Mouse (Mus musculus): ENCODE measurements at regions not wholly inside any gene's neighbourhood (a gene's known extent, or its start where the extent isn't known, plus 50 kb on each side); places are given as distances from the start of the nearest gene placed in this dataset.

DNA sequence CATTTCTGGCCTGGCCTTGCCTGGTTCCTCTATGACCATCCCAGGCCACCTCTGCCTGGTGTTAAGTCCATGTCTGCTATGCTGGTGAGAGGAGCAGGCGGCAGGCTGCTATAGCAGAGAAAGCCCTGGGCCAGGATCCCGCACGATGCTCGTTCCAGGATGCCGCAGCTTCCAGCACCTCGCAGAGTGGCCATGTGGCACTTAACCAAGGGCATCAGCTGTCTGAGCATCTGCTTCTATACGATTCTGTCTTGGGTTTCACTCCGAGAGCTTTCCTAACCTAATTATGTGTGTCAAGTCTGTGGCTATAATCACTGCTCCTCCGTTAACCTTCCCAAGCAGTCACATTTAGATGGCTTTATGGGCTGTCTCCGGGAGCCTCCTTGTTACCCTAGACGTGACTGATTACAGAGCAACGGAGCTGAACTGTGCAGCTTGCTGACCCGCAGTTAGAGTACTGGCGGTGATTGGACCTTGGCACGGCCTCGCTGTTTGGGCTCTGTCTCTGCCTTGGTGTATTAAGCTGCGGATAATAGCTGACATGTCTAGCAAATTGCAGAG is 64.4 kb downstream of the Ackr3 start:
- DNase-seq (ENCODE audit: extremely low spot score in 1 of 2, low spot score in 1 of 2), result no peak

DNA sequence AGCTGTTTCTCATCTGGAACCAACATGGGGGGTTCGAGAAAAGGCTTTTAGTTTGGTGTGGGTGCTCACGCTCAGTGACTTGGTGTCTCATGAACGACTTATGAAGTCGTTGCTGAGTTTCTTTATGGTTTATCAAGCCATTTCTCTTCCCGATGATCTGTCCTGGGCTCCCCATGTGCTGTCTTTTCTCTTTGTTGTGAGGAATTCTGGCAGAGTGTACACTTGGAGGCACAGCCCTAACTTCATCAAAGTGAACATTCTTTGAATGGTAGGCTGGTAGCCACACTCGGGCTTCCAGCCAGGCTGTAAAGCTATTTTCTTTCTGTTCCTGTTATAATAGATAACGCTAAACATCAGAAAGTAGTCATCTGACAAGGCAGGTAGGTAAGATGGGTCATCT is 65.2 kb downstream of the Ackr3 start:
- DNase-seq (ENCODE audit: extremely low spot score in 1 of 2, low spot score in 1 of 2), result no peak

DNA sequence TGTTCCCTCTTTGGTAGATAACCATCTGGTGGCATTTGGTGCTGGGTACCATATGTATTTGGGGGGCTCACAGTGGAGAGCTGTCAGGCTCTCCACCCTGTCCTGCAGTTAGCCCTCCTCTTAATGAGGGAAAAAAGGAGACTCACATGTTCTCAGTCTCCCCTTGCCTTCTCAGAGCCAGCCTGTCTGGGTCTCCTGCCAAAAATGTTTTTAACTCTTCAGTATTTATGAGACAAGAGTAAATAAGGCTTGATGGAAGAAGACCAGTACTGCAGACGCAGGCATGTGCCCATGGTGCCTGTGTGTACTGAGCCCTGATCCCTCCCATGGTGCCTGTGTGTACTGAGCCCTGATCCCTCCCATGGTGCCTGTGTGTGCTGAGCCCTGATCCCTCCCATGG is 66.1 kb downstream of the Ackr3 start:
- DNase-seq (ENCODE audit: extremely low spot score in 1 of 2, low spot score in 1 of 2), result no peak

DNA sequence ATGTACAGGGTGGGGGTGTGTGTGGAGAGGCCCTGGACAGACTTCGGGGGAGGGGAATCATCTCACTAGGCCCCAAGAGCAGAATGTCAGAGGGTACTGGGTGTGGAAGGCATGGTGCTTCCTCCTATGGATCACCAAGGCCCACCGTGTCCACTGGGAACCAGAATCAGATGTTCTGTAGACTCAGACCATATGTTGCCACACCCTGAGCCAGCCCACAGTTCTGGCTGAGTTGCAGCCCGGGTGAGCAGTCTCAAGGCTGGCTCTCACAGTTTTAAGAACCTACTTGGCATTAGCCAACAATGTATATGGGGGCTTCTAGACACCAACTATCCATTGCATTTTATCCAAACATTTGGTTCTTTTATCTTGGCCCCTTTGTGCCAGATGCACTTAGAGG is 67.5 kb downstream of the Ackr3 start:
- no peak for DNase-seq (ENCODE audit: extremely low spot score in 1 of 2, low spot score in 1 of 2)

DNA sequence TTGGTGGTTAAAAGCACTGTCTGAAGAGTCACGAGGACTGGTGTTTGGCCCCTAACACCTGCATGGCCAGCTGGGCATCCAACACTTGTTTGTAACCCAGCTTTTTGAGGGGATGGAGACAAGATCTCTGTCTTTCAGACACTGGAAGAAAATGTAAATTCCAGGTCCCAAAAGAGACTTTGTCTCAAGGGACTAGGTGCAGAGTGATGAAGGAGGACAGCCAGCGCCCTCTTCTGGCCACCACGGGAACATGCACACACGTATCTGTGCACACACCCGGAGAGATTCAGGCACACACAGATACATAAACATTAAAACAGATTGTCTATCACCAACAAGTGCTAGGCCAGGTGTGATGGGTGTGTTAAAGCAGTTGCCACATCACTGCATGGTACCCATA is 68.6 kb downstream of the Ackr3 start:
- no peak for DNase-seq (ENCODE audit: extremely low spot score in 1 of 2, low spot score in 1 of 2)

DNA sequence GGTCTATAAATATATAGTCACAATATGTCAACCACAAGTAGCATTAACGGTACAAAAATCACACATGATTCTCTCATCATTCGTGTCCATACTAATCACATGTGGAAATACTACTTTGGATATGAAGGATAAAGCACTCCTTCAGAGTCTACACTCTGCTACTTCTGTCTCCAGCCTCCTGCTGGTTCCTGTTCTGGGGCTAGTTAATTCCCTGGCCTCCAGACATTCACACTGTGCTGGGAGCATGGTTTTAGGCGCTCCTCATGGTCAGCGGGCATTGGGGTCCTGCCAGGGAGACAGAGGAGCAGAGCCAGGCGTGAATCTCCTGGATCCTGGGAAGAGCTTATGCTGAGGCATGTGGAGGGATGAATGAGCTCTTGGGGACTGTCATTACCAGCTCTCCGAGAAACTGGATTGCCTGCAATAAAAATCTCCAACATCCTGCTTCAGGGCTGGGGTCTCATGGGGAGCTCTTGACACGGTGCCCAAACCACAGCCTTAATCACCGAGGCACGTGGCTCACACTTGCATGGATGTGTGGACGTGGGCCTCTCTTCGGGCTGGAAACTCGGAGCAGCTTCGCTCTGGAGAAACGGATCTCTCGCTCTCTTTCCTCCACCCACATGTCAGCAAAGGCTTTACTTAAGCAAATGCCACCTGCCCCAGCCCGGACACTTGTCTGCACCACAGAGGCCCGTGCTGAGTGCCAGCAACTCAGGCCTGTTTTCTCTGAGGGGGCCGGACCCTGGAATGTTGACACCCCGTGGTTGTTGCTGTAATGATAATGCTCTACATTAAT is 69.2 kb downstream of the Ackr3 start:
- DNase-seq (ENCODE audit: extremely low spot score in 1 of 2, low spot score in 1 of 2), result peak in 1 of 2 experiments; percentile 45

DNA sequence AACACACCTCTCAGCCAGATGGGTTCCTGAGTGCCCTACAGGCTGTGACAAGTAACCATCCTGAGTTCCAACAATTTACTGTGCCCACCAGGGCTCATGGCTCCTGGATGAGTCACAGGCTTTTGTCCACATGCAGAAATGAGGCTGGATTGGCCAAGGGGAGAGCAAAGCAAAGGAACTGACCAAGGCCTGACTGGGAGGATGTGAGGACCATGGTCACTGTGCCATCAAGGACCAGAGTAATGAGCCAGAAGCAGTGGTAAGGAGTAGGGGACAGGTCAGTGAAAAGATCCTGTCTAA is 69.8 kb downstream of the Ackr3 start:
- no peak for DNase-seq (ENCODE audit: extremely low spot score in 1 of 2, low spot score in 1 of 2)

DNA sequence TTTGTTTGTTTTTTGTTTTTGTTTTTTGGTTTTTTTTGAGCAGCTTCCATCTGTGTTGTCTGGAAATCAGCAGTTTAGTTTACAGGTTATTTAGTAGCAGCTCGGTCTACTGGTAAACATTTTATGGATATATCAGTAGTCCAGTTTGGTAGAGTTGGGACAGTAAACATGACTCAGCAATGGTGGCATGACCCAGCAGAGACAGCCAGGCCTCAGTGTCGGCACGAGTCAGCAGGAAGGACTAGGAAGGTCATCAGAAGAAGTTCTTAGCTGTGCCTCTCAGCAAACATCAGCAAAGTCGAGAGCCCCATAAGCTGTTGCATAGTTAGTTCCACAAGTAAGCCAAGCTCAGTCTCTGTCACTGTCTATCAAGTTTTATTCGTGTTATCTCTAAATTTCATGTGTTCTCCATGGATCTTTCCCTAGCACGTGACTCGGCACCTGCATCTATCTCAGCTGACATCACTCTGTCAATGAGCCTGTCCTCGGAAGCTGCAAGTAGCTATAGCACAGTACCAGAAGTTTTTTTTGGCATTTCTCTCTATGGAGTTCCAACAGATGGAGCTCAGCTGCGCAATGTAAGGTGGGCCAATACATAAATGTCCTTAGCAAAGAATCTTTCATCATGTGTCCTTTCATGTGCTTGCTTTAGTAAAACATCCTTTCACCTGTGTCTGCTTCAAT is 71.3 kb downstream of the Ackr3 start:
- peak; percentile 30 to 48 for DNase-seq (ENCODE audit: extremely low spot score in 1 of 2, low spot score in 1 of 2)

DNA sequence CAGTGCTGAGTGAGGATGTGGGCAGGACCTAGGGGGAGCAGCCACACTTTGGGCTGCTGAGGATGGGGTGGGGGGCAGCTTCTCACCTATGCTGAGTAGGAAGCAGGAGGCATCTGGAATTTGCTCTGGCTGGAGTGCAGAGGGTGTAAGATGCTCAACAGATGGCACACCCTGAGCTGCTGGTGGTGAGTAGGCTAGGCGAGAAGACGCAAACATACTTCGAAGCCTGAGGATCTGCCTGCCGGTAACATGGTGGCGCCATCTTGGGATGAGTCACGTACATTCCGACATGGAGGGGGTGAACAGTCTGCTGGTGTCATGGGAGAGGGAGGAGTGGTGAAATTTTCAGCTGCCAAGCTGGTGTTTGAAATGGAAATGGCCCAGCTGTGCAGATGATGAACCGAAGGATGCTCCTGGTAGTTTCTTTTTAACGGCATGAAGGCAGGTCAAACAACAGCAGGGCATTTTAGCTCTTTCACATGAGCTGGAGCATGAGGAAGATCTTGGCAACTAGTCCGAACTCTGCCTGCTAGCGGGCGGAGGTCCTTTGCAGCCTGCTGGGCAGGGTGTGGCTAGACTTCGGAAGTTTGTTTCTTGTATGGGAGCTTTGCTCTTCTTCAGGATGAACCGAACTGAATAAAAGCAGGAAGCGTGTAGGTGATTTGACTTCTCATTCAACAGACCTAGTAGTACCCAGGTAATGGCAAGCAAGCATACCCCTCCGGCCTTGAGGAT is 72.2 kb downstream of the Ackr3 start:
- peak; percentile 82 to 88 for DNase-seq (ENCODE audit: extremely low spot score in 1 of 2, low spot score in 1 of 2)

DNA sequence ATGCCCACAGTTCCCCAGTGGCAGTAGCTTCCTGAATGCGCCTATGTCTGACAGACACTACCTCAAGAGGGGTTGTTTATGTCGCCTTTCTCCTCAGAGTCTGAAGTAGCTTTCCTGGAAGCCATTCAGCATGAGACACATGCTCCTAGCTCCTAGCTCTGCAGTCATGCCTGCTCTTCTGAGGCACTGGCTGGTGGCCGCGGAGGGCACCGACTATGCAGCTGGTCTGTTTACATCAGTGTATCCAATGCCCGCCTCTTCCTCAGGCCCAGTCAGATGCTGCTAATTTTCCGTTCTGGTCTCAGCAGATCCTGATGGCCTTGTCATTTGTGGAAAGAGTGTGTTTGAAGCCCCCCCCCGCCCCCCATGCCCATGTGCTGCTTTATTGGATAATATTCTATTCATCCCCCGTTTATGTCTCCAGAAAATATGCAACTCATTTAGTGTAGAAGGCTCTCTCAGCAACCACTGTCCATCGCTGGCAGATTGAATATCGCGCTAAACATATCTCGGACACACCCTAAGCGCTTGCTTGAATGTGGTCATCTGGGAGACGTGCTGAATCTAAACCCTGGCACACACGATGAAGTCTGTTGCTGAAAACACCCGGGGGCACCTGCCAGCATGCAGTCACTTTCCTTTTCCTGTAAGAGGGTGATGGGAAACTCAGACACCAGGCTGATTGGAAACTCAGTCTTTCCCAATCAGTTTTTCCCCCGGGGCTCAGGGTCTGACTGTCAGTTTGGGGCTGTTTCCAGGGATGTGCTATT is 73.9 kb downstream of the Ackr3 start:
- no peak for DNase-seq (ENCODE audit: extremely low spot score in 1 of 2, low spot score in 1 of 2)

DNA sequence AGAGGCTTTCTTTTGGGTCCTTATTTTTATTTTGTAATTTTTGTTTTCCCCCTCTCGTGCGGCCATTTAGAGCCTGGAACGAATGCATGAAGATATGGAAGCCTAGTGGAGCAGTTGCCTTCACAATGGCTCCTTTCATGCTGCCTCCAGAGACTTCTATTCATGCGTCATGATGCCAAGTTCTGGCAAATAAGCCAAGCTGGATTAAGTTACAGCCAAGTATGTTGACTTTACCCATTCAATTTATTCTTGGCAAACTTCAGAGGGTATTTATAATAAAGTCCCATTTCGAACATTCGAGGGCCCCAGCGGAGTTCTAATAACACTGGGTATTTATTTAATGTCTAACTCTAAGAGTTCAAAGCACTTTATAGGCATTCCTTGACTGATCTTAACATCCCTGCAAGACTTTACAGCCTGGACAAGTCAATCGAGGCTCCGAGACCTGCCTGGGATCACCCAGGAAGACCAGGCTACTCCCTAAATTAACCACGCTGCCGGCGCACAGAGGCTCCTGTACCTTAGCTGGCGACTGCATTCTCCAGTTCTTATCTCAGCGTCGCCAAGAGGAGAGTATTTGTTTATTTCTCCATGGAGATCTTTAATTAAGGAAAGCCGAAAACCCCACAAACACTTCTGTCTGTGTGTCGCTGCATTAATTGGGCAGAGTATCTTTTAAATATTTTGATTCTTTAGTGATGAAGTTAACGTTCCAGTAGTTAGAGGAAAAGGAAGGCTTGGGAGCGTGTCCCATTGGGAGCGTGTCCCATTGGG is 75.5 kb downstream of the Ackr3 start:
- DNase-seq (ENCODE audit: extremely low spot score in 1 of 2, low spot score in 1 of 2), result no peak

DNA sequence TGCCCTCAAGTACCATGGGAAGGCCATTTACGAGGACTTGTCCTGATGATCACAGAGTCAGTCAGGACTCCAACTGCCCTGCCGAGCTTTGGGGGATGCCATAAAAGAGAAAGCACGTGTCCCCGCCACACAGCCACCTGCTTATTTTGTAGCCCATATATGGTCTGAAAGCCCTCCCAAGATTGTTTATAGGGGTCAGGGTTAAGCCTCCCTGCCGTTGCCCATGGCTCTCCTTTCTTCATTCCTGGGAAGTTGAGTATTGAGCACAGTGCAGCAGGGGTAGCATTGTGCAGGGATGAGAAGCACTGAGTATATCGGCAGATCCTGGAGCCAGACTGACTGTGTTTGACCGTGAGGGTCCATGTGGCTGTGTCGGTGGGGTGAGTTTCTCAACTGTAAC is 76.4 kb downstream of the Ackr3 start:
- no peak for DNase-seq (ENCODE audit: extremely low spot score in 1 of 2, low spot score in 1 of 2)

DNA sequence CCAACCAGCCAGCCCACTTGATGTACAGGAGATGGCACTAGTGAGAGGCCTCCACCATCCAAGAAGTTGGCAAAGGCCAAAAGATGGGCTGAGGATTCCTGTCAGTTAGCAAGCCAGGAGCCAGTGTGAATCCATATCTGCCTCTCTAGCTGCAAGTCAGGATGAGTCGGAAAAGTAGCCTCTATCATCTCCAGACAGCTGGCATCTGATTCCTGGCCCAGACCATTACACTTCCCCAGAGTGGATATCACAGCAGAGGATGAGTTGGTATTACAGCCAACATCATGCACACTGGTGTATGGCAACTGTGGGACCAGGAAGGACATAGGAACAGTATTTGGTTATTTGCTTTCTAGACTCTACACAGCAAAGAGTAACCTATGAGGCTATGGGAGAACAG is 77.5 kb downstream of the Ackr3 start:
- DNase-seq (ENCODE audit: extremely low spot score in 1 of 2, low spot score in 1 of 2), result no peak

DNA sequence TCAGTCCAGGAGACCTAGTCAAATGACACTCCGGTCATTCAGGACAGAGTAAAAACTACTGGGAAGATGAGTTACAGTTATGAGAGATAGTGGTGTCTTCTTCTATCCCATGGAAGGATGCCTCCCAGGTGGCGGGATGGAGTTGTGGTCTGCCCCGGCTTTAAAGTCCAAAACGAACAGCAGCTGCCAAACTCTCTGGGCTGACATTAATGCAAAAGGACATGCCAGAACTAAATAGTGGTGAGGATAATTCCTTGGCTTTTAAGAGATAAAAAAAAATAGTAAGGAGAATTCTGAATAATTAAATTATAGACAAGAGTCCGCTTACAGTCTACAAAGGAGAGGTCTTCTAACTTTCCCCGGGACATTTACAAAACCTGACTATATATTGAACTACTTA is 78.2 kb downstream of the Ackr3 start:
- DNase-seq (ENCODE audit: extremely low spot score in 1 of 2, low spot score in 1 of 2), result no peak

DNA sequence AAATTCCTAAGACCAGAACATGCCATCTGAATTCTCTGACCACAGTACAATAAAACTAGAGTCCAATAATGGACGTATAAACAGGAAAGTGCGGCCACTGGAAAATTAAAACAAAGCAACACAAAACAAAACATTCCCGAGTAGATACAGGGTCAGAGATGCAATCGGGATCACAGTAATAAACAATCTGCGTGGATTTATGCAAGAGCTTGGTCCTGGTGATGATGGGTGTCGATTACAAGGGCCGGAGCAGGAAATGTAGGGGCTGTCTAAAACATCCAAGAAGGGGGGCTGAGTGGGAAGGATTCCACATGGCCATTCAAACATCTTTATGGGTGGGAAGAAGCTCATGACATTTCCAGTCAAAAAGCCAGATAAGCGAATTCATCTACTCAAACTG is 78.6 kb downstream of the Ackr3 start:
- DNase-seq (ENCODE audit: extremely low spot score in 1 of 2, low spot score in 1 of 2), result no peak

DNA sequence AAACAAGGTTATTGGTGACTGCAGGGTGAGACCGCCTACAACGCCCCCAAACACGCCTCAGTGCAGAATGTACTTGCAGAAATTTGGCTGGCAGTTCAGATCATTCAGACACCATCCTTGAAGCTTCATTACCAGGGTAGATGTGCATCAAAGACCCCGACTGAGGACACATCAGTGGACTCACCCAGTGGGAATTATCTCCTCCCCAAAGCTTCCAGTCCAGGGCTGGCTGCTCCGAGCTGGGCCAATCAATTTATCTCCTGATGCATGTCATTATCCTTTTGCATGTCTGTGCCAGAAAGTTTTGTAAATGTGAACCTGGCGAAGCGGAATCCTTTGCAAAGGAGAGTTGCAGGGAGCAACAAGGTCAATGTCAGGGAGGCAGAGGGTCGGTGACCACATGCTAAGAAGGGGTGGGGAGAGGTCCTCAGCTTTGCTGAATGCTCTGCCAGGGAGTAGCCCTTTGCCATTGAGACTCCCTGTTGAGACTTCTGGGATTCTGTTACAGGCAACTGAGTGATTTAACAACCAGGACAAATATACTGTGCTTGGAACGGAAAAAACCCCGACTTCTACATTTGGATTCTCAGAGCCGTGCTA is 79.5 kb downstream of the Ackr3 start:
- DNase-seq (ENCODE audit: extremely low spot score in 1 of 2, low spot score in 1 of 2), result no peak

DNA sequence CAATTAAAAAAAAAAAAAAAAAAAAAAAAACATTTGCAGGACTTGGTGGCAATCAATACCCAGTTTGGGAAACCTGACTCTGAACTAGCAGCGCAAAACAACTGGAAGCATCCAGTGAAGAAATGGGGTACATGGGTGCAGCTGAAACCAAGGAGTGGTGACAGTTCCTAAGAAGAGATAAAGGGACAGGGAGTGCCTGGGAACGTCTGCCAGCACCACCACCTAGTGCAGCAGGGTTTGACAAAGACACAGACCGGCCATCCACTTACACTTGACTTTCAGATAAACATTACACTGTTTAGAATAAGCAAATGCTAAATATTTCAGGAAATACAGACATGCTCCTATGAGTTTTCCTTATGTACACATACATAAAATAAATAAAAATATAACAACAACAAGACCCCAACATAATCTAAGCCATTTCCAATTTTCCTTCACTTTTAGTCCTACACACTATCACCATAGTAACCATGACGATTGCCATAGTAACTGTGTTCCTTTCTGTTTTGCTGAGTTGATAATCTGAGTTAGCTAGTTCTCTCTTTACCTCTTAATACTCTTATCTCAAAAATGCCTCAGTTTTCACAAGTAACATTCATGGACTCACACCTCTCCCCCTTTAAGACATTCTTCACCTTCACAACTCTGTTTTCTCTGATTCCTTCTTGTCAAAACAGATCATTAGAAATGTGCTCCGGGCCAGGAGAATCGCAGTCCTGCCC is 80.3 kb downstream of the Ackr3 start:
- DNase-seq (ENCODE audit: extremely low spot score in 1 of 2, low spot score in 1 of 2), result no peak

DNA sequence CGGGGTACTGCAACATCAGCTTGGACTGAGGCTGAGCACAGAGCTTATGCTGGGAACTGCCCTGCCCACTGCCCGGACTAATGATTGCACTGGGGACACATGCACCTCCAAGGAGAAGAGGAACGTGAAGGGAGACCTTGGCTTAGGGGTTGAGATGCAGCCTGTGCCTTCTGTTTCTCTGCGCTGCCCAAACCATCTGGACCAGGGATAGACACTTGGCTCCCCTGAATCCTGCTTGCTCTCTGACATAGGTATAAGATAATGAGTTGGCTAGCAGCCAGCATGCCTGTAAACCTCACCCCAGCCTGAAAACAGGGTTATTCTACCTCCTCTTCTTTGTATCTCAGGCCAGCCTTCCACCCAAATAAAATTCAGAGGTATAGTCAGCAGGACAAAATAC is 81.5 kb downstream of the Ackr3 start:
- no peak for DNase-seq (ENCODE audit: extremely low spot score in 1 of 2, low spot score in 1 of 2)

DNA sequence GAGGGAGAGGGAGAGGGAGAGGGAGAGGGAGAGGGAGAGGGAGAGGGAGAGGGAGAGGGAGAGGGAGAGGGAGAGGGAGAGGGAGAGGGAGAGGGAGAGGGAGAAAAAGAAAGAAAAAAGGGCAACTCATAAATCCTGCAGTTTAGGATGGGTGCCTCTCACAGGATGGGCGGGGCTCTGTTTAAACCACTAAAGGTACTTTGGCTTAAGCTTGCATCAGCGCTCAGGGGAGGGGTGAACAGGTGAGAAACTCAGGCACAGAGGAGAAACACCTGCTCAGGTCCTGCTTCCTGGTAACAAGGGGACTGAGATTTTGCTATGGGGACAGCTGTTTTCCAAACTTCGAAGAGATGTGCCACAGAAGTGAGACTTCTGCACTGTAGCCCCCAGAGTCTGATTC is 83.5 kb downstream of the Ackr3 start:
- DNase-seq (ENCODE audit: extremely low spot score in 1 of 2, low spot score in 1 of 2), result no peak
